Mouse (Mus musculus) bone marrow, adult 2 months (tissue): Measurements from ENCODE around the gene Gm6164. TPM values are rescaled to one million over a fixed set of nuclear protein-coding genes. Genes with fewer than 3 reads are reported as not detected.
"Not testable (repeated sequence)": the region's sequence is repeated elsewhere in the genome, so short reads cannot be mapped to it uniquely, and the experiment has no call there.

Experiments used
- H3K27ac ChIP-seq: fragments of 200-500 bp; 2 replicates; pipeline ENCODE4 v1.5.1; 2012; ENCODE audit warnings: low read depth, mild to moderate bottlenecking, control low read depth, inconsistent platforms, low read length; ENCODE audit not compliant: control insufficient read depth, poor library complexity, insufficient read depth
- H3K4me1 ChIP-seq: fragments of 200-500 bp; 2 replicates; pipeline ENCODE4 v1.6.1; 2011; ENCODE audit warnings: low read length; ENCODE audit not compliant: control insufficient read depth, insufficient read depth
- H3K4me3 ChIP-seq: fragments of 200-500 bp; replicated peaks from 2 replicates; pipeline ENCODE3; 2011; ENCODE audit warnings: mild to moderate bottlenecking, low read depth, low read length, control low read depth; ENCODE audit not compliant: control insufficient read depth
- WGBS: fragments of 180-500 bp; shearing (Covaris S2); methylation state at CpG from one replicate; pipeline ENCODE4 v1.1.7; 2018; 5-methylcytosine and 5-hydroxymethylcytosine counted together
- polyA plus RNA-seq: library from polyadenylated mRNA; stranded (reverse); fragments of >200 nt; gene quantifications from 2 replicates; pipeline ENCODE4 v1.2.4, GENCODE M21; 2011; ENCODE audit warnings: low replicate concordance; ENCODE audit not compliant: missing spikeins, insufficient read depth, insufficient read length

Gm6164 gene
- not detected in 2 replicates for polyA plus RNA-seq

DNA sequence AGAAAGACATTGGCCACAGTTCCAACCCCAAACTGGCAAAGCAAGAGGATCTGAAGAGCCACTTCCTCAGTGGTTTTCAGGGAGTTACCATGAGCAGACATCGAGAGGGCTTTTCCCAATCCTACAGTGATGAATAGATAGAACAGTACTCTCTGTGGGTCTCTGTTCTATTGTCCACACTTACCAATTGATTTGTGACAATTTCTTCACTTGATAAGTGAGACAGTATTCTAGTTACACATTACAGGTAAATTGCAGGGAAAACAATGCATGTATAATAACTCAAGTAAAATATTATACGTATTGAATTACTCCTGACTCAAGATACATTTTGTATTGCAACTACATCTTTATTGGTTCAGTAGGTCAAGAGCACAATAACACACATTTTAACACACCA lies at the start of gene Gm6164:
Gm6164 (minus strand) TSS at position 101 of the 400 bp plus-strand sequence.
- WGBS = no CpG with 5 or more reads among the region's 2 CpGs
- H3K27ac ChIP-seq, H3K4me3 ChIP-seq, H3K4me1 ChIP-seq: not testable (repeated sequence)

DNA sequence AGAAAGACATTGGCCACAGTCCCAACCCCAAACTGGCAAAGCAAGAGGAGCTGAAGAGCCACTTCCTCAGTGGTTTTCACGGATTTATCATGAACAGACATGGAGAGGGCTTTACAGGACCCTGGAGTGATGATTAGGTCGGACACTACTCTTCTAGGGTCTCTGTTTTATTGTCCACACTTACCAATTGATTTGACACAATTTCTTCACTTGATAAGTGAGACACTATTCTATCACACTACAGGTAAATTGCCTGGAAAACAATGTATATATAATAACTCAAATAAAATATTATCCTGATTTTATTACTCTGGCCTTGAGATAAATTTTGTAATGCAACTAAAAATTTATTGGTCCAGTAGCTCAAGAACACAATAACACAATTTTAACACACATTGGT lies 28.3 kb upstream of the Gm6164 start, which contains the start of gene Gm4498:
Gm4498 (minus strand) TSS at position 101 of the 400 bp plus-strand sequence.
- no CpG with 5 or more reads among the region's 2 CpGs for WGBS
- H3K4me1 ChIP-seq, H3K27ac ChIP-seq, H3K4me3 ChIP-seq: not testable (repeated sequence)

DNA sequence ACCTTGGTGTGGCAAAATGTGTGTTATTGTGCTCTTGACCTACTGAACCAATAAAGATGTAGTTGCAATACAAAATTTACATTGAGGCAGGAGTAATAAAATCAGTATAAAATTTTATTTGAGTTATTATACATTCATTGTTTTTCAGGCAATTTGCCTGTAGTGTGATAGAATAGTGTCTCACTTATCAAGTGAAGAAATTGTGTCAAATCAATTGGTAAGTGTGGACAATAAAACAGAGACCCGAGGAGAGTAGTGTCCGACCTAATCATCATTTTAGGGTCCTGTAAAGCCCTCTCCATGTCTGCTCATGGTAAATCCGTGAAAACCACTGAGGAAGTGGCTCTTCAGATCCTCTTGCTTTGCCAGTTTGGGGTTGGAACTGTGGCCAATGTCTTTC lies 12.0 kb downstream of the Gm6164 start, which contains the start of gene Vmn1r95:
Vmn1r95 (plus strand) TSS at position 301 of the 400 bp plus-strand sequence.
- H3K4me1 ChIP-seq, H3K27ac ChIP-seq, H3K4me3 ChIP-seq: not testable (repeated sequence)
- no CpG with 5 or more reads among the region's 3 CpGs for WGBS

DNA sequence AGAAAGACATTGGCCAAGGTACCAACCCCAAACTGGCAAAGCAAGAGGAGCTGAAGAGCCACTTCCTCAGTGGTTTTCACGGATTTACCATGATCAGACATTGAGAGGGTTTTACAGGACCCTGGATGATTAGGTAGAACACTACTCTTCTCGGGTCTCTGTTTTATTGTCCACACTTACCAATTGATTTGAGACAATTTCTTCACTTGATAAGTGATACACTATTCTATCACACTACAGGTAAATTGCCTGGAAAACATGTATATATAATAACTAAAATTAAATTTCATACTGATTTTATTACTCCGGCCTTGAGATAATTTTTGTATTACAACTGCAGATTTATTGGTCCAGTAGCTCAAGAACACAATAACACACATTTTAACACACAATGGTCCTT lies 37.1 kb downstream of the Gm6164 start, which contains the start of gene Vmn1r94:
Vmn1r94 (minus strand) TSS at position 101 of the 400 bp plus-strand sequence.
- not testable (repeated sequence) for H3K4me3 ChIP-seq, H3K27ac ChIP-seq, H3K4me1 ChIP-seq
- WGBS = no CpG with 5 or more reads among the region's 3 CpGs

Other genes with a start within 250 kb of the Gm6164 start
- gene Ceacam20, start 240.2 kb downstream of the Gm6164 start, polyA plus RNA-seq = 1.0 TPM in 2 replicates
- gene Nlrp9b, start 214.1 kb downstream of the Gm6164 start, polyA plus RNA-seq = not detected in 2 replicates
- not detected in 2 replicates for gene Vmn1r91, start 105.9 kb downstream of the Gm6164 start, polyA plus RNA-seq
- not detected in 2 replicates for gene Gm16442, start 83.0 kb downstream of the Gm6164 start, polyA plus RNA-seq
- not detected in 2 replicates for gene Vmn1r93, start 66.5 kb downstream of the Gm6164 start, polyA plus RNA-seq
- not detected in 2 replicates for gene Vmn1r94, start 37.2 kb downstream of the Gm6164 start, polyA plus RNA-seq
- gene Vmn1r95, start 11.9 kb downstream of the Gm6164 start, polyA plus RNA-seq = not detected in 2 replicates
- not detected in 2 replicates for gene Gm4498, start 28.2 kb upstream of the Gm6164 start, polyA plus RNA-seq
- gene Gm5890, start 57.2 kb upstream of the Gm6164 start, polyA plus RNA-seq = not detected in 2 replicates
- gene Gm4133, start 128.5 kb upstream of the Gm6164 start, polyA plus RNA-seq = not detected in 2 replicates
- not detected in 2 replicates for gene Gm5728, start 169.8 kb upstream of the Gm6164 start, polyA plus RNA-seq
- not detected in 2 replicates for gene Vmn1r100, start 212.3 kb upstream of the Gm6164 start, polyA plus RNA-seq
- gene Vmn1r101, start 237.0 kb upstream of the Gm6164 start, polyA plus RNA-seq = not detected in 2 replicates